Mouse (Mus musculus) heart, postnatal 14 days (tissue): ENCODE measurements around the gene Lpin2. TPM values are rescaled to one million over a fixed set of nuclear protein-coding genes. Genes with fewer than 3 reads are reported as not detected.

Experiments used
- DNase-seq, 2 experiments: peaks; one replicate each; pipeline ENCODE4 v3.0.0; 2021 to 2022
- intact Hi-C: fragments of 180-260 bp; cut with DNase I; formaldehyde crosslinking; loops from one replicate; pipeline ENCODE4 v1.15.1; 2025
- total RNA-seq, 2 experiments: library from RNA; stranded (reverse); gene quantifications; 2 replicates each; pipeline ENCODE4 v1.2.3; 2021

Gene Lpin2
- total RNA-seq, 2 experiments from 2014 or later: 11.0 to 11.4 TPM

DNA sequence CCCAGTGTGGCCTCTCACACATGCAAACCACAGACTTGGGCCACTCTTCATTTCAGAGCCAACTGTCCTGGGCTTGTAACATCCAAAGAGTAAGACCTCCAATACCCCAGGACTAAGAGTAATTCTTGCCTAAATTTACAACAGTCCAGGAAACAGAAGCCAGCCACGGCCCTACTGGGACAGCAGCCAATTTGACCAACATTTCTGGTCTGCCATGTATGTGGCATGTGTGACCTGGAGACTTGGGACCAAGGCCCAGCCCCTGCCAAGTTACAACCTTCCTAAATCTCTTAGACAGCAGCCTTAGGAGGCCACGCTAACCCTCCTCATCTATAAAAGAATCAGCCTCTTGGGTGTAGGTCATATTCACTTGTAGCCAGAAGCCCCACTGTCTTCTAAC lies 71.0 kb downstream of the Lpin2 start:
- no peak for DNase-seq
- intact Hi-C loops: loop anchor here (1.0 kb wide), 1 partner anchor 58 kb away; the partner anchor contains the start of gene Emilin2

DNA sequence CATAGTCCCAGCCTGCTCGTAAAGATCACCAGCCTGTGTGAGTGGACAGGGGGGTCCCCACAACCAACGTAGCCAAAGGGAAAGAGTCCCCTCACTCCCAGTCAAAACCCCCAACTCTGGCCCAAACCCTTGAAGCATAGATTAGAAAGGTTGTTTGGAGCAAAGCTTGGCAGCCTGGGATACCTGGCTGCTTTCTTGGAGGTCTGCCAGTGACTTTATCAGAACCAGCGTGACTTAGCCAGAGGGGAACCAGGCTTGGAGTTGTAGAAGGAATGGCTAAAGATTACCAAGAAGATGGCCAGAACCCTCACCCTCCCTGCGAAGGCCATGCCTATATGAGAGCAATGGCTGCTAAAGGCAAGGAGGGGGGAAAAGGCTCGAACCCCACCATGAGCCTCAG lies 71.7 kb downstream of the Lpin2 start:
- intact Hi-C loops: no loop called here
- peak in 1 of 2 experiments; percentile 33 for DNase-seq

DNA sequence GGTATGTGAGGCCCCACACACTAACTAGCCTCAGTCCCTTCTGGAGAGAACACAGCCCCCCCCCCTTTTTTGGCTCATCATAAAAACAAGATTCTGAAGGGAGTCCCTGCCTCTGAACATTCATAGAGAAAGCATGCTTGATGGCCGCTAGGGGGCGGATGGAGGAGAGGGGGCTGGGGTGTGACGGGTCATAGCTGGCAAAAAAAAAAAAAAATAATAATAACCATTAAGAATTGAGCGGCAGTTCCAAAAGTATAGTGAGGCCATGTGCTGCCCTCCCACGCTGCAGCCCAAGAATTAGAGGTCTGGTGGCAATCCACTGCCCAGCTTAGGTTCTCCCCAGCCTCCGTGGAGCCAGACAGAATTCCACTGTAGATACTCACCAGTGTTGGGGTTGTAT lies 72.4 kb downstream of the Lpin2 start:
- intact Hi-C loops: no loop called here
- DNase-seq: peak; percentile 65

DNA sequence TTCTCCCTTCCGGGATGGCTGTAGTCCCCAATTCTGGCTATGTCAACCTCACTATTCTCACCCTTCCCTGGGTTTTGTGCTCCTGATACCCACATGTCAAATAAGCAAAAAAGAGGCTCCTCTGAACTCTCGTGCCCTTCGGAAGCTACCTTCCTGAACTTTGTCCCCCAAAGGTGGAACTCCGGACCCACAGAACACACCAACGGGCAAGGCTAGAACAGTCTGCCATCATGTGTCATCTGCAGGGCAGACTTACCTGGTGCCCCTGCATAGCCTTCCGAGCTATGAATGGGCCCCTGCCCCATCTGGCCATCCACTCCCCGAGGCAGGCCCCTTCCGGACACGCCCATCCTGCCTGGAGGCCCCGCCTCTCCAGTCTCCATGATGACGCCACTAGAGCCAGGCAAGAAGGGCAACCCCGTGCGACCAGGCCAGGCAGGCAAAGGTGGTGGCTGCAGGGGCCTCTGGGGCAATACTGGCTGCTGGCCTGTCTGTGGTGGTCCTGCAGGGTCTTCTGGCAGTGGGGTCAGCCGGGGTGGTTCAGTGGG lies 73.8 kb downstream of the Lpin2 start:
- DNase-seq: no peak
- intact Hi-C loops: no loop called here

DNA sequence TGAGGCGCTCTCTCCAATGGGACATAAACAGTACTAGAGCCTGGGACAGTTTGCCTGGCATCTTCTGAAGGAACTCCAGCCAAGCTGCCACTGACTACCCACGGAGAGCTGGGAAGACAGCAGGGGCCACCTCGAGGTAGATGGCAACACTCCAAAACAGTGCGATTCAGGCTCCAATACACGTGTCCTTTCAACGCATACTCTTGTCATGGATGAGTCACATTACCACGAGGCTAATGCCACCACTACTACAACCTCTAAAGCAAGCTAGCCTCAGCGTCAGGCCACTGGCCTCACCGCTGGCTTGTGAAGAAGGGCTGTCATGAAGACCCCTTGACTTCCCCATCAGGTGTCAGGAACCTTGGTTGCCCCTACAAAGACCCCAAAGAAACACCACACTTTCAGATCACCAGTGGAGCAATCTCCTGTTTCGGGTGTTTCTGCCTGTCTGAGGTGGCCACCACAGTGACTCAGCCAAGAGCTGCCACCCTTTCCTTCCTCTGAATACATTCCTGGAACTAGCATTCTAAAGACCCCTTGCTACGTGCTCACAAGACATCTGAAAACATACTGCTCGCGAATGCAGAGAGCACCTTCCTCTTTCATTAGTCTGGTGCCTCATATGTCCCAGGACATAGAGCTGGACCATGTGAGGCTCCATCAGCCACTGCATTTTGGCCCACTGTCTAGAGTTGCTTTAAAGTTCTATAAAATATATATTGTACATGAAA lies 74.6 kb downstream of the Lpin2 start:
- peak in 1 of 2 experiments; percentile 54 for DNase-seq
- intact Hi-C loops: no loop called here

DNA sequence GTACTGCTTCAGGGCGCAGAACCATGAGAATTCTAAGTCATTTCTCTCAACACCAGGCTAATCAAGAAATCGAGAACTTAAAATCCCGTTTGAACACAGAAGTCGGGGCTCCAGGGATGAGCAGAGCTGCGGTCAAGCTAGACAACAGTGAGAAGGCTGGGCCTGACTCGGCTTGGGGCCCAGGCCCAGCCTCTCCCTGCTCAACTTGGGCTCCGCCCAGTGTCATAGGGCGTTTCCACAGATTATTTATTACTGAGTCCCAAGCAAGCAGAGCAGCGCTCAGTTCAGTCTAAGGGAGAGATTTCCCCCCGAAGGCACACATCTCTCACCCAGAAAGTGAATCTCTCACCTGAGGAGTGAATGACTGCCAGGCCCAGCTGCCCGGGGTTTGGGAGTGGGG lies 77.4 kb downstream of the Lpin2 start:
- intact Hi-C loops: no loop called here
- peak; percentile 50 to 64 for DNase-seq

DNA sequence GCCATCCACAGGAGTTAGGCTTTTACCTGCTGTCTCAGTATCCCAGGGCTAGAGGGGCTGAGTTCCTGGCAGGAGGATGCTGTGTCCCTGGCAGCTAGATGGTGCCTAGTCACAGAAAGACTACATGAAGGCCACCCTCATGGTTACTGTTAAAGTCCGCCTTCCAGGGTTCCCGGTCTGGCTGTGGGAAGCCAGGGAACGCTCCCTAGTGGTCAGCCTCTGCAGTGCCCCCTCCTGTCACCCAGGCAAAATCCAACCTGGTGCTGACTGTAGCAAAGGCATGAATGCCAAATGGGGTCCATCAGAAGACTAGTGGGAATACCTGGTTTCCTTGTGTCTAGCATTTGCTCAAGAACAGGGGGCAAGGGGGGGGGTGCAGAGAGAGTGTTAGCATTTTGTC lies 78.3 kb downstream of the Lpin2 start:
- intact Hi-C loops: no loop called here
- DNase-seq: no peak

DNA sequence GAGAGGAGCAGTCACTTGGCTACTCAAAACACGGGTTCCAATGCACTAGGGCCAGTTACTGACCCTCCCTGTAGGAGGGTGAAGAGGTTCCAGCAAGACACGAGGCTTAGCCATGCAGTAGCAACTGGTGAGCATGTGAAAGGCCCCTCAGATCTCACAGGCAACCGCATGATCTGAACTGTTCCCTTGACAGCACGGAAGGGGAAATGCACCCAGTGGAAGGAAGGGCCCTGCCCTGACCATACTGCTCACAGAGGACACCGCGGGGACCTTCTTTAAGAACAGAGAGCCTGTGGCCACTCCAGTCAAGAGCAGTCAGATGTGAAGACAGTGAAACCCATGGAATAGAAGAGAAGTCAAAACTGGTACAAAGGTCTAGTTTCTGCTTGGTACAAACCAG lies 80.8 kb downstream of the Lpin2 start:
- intact Hi-C loops: no loop called here
- no peak for DNase-seq

DNA sequence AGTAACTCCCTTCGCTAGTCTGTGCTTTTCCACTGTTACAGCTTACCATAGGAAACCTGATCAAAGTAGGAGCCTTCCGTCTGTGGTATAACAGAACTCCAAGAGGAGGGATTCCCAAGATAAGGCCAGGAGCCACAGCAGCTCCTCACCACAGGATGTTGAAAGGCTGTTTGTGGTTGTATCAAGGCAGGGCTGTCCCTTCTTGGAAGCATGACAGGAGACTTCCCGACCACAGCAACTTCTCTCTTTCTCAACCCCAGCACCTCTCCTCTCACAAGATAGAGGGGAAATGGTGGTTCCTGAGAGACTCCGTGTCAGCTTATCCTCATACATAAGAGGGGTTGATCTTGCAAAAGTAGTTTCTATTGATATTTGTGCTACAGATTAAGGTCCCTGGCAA lies 82.4 kb downstream of the Lpin2 start:
- intact Hi-C loops: no loop called here
- DNase-seq: no peak

DNA sequence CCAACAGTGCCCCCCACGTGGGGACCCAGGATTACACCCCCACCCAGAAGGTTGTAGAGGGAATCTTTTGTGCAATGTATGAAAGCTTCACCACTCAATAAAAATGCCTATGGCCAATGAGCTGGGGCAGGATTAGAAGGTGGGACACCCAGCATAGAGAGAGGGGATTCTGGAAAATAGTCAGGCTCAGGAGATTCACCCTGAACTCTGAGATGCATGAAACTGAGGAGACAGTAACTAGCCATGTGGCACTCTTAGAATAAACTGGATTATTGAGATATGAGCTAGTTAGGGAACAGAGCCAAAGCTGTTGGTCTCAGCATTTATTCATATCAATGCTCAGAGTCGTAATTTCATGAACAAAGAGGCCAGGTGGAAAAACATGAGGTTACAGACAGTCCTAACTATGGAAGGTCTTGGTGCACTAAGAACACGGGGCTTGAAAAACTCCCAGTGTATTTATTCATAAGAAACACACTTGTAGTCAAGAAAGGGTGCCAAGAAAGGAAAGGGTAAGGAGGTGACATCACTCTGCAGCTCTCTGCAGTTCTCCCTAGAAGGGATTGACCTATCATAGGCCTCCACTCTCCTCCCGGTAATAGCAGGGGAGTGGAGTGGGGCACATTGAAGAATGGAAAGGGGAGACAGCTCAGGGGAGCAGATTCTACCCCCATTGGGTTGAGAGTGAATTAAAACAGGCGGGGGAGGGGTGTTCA lies 83.1 kb downstream of the Lpin2 start:
- intact Hi-C loops: no loop called here
- no peak for DNase-seq

DNA sequence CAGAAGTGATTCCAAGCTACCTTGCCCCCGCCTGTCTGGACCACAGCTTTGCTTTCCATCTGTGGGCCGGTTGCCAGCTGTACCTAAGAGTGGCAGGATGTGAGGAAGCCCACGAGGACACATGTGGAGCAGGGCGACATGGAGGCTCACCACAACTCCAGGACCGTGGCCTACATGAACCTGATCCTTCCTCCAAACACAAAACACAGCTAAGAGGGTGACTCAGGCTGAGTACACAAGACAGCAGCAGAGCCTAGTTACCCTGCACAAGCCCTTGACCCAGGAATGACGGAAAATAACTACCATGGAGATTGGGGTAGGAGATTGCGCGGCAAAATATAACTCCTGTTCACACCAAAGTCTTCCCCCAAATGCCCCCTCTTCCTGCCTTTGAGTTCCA lies 85.0 kb downstream of the Lpin2 start:
- intact Hi-C loops: no loop called here
- DNase-seq: no peak

DNA sequence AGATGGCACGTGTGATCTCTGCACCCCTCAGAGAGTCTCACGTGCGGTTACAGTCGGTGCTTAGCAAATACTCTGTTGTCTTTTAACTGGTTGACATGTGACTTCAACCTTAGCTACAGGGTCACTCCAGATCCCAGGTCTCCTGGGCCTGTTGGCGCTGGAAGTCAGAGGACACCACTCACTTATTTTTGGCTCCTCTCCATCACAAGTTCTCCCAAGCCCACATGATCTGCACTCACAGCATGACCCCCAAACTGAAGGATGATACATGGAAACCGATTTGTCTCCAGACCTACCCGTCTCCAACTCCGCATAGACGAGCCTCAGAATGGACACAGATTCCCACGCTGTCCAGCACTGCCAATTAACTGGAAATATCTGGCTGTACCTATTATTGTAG lies 85.8 kb downstream of the Lpin2 start:
- intact Hi-C loops: no loop called here
- DNase-seq: no peak

DNA sequence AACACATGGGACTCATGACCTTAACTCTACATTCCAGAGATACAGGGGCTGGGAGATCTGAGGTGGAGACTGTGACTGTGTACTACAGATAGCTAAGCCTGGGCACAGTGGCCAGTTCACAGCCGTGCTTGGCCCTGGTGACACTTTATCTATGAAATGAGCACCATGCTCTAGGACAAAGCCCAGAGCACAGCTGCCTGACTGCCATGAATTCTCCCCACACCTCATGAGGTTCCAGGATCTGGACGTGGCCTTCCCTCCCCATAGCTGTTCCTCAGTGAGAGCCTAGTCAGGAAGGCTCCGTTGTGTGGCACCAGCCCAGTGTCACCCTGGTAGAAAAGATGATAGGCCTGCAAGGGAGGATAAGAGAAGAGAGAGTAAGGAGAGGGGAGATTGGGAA lies 86.2 kb downstream of the Lpin2 start:
- no peak for DNase-seq
- intact Hi-C loops: no loop called here

DNA sequence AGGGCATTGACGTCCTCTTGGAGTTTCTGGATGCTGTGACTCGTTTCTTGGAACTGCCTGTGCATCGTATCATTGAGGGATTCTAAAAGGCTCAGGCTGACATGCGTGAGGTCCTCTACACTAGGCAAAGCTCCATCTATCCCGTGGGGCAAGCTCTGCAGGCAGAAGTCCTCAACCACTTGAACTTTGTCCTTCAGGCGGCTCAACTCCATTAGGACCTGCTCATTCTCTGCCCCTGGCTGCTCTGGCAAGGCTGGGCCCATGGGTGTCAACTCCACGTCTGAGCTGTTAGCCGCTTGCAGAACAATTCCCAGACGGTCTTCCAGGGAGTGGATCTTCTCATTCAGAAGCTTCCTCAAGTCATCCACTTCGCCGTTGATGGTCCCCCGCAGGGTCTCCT lies 91.5 kb downstream of the Lpin2 start:
- intact Hi-C loops: no loop called here
- DNase-seq: no peak

DNA sequence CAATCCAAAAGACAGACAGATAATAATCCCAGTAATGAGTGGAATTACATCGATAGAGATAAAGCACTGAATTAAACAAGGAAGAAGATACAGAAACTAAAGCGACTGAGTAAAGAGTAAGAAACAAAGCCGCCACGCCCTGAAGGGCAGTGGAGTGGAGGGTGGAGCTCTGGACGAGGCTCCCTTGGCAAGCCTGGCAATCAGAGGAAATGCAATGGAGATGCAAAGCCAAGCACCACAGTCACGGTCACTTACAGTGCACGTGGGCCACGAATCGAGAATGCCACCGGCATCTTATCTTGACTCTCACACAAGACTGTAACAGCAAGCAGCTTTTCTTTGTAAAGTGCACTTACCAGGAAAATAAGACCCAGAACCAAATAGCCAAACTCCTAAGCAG lies 94.4 kb downstream of the Lpin2 start:
- DNase-seq: peak in 1 of 2 experiments; percentile 40
- intact Hi-C loops: no loop called here

DNA sequence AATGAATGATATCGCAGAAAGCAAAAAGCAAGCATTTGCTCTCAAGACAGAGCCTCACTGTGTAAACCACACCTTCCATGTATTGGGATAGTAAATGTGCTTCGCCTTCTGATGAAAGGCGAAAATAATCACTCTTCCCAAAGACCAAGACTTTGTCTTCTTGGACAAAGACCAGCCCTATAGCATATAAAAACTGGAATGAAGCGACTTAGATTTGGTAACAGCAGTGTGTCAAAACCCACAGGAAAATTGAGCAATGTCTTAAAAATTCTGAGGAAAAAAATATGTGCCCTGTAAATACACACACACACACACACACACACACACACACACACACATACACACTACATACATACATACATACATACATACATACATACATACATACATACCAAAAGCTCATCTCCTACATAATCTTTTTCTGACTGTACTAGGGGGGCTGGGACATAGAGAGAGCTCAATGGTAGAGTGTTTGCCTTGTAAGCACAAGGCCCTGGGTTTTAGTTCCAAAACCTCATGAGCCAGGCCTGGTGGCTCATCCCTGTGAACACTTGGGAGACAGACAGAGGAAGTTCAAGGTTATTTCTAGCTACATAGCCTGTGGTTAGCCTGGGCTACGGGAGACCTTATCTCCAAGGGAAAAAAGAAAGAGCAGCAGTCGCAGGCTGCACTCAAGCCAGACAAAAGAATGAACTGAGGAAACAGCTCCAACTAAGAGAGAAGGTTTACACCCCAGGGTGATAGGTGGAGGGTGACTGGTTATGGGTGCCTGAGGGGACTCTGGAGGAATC lies 95.5 kb downstream of the Lpin2 start:
- intact Hi-C loops: no loop called here

DNA sequence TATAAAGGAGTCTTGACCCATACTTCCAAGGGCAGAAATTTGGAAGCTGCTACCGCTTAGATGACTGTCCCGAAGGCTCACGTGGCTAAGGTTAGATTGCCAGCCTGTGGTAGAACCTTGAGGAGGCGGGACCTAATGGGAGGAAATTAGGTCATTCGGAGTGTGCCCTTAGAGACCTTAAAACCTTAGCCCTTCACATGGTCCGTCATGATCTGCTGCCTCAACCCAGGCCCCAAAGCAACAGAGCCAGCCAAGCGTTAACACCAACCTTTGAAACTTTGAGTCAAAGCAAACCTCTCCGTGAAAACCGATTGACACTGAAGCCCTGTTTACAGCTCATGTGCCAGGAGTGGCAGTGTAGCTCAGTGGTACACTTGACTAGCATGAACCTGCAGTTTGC lies 100.4 kb downstream of the Lpin2 start:
- DNase-seq: no peak
- intact Hi-C loops: no loop called here

More for the DNA sequence above, 95.5 kb downstream of the Lpin2 start:
- DNase-seq: no peak

DNA sequence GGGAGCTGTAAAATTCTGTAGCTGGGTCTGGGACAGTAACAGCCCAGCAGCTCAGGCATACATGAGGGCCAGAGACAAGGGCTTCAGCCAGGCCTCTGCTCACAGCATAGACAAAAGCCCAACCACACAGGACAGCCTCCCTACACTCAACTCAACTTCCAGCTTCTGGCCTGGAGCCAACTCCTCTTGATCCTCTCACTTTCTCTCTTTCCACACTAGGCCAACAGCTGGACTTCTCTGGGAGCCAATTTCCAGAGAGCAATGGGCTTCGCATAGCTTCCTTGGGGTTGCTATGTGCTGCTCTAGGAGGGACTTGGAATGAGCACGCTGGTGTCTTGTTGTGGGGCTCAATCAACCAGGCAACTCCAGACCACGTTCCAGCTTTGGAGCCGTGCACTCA lies 100.9 kb downstream of the Lpin2 start:
- peak; percentile 79 to 87 for DNase-seq
- intact Hi-C loops: no loop called here

DNA sequence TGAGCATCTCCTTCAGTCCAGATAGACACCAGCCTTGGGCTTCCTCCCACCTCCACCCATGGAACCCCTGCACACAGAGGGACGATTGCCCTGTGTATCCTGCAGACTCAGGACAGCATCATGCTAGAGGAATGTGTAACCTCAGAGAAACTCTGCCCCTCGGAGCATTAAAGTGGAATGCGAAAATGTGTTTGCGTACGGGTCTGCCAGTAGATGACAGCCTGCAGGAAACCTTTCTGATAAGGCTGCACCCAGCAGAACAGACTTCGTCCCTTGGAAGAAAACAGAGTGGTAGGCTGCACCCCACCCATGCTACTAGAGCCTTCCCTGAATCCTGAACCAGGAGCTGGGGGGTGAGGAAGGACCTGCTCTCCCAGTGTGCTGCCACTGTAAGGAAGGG lies 102.5 kb downstream of the Lpin2 start:
- DNase-seq: peak in 1 of 2 experiments; percentile 51
- intact Hi-C loops: no loop called here

DNA sequence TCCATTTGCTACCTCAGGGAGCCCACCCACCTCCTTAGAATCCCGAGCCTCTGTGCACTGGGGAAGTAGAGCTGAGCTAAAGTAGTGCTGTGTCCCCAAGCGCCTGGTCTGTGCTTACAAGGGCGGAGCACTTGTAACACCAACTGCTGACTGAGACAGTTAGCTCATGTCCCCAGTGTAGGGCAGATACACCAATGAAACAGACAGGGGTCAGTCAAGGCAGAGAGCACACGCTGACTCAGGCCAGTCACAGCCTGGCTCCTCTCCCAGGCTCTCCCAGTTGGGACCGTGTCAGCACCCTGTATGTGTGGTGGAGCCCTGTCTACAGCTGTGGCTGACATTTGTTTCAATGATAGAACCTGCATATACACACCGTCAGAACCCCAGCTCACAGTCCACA lies 103.6 kb downstream of the Lpin2 start:
- intact Hi-C loops: no loop called here
- DNase-seq: peak; percentile 75 to 83

DNA sequence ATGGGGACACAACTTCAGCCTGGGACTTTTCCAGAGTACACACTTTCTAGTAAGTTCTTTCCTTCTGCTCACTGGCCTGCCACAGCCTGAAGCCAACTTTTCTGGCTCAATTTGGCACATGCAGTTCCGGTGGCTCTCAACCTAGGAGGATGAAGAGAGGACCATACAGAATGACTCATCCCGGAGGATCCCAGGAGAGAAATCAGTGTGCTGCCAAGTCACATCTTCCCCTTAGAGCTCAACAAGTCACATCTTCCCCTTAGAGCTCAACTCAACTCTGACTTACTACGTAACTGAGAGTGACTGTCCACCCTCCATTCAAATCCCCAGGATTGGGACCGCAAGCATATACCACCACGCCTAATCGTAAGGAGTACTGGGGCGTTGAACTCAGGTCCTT lies 105.2 kb downstream of the Lpin2 start:
- intact Hi-C loops: no loop called here
- DNase-seq: no peak
